Mouse (Mus musculus) MEL (cell line): ENCODE results near the gene Capn9. TPM values are rescaled to one million over a fixed set of nuclear protein-coding genes. Genes with fewer than 3 reads are reported as not detected.

Experiments used
- DNase-seq: peaks from one replicate; pipeline ENCODE4 v3.0.0; 2011; ENCODE audit warnings: low read depth, low spot score
- H3K27ac ChIP-seq: 2 replicates; pipeline ENCODE4 v1.5.1; 2012; ENCODE audit warnings: low read depth, mild to moderate bottlenecking, control low read depth, low read length, moderate library complexity; ENCODE audit not compliant: control insufficient read depth
- H3K27me3 ChIP-seq, 2 experiments: fragments of 150-350 bp in 1 of 2; sonication (generic) in 1 of 2; 2 replicates each; pipeline ENCODE4 v1.6.1; 2012; ENCODE audit warnings: low read length in 2 of 2, mild to moderate bottlenecking in 2 of 2, improper control_type of control experiment in 1 of 2, moderate library complexity in 1 of 2; ENCODE audit not compliant: insufficient read depth in 2 of 2, control insufficient read depth in 1 of 2
- H3K36me3 ChIP-seq, 2 experiments: 2 replicates each; pipeline ENCODE4 v1.6.1; 2012 to 2014; ENCODE audit warnings: low read length in 2 of 2, improper control_type of control experiment in 1 of 2, inconsistent platforms in 1 of 2, mild to moderate bottlenecking in 1 of 2; ENCODE audit not compliant: insufficient read depth in 2 of 2, control insufficient read depth in 1 of 2
- H3K4me1 ChIP-seq, 2 experiments: fragments of 150-350 bp in 1 of 2; sonication (generic) in 1 of 2; 2 replicates each; pipeline ENCODE4 v1.6.1; 2012; ENCODE audit warnings: low read length in 2 of 2, improper control_type of control experiment in 1 of 2, mild to moderate bottlenecking in 1 of 2; ENCODE audit not compliant: insufficient read depth in 2 of 2, control insufficient read depth in 1 of 2
- H3K4me3 ChIP-seq, 2 experiments: fragments of 150-350 bp in 1 of 2; sonication (generic) in 1 of 2; 2 replicates each; pipeline ENCODE4 v1.5.1; 2012; ENCODE audit warnings: low read depth in 2 of 2, low read length in 2 of 2, mild to moderate bottlenecking in 2 of 2, moderate library complexity in 2 of 2, control low read depth in 1 of 2, improper control_type of control experiment in 1 of 2; ENCODE audit not compliant: control insufficient read depth in 1 of 2, insufficient read depth in 1 of 2
- H3K79me2 ChIP-seq: 2 replicates; pipeline ENCODE4 v1.6.1; 2012; ENCODE audit warnings: mild to moderate bottlenecking, low read length, moderate library complexity; ENCODE audit not compliant: control insufficient read depth, poor library complexity, insufficient read depth
- H3K9ac ChIP-seq: 2 replicates; pipeline ENCODE4 v1.6.1; 2012; ENCODE audit warnings: low read depth, mild to moderate bottlenecking, control low read depth, low read length, moderate library complexity; ENCODE audit not compliant: control insufficient read depth, poor library complexity, severe bottlenecking
- H3K9me3 ChIP-seq: fragments of 150-350 bp; sonication (generic); replicated peaks from 2 replicates; pipeline ENCODE4 v1.6.1; 2012; ENCODE audit warnings: mild to moderate bottlenecking, low read length, improper control_type of control experiment, moderate library complexity; ENCODE audit not compliant: insufficient read depth
- BHLHE40 ChIP-seq: IDR thresholded peaks from 2 replicates; pipeline ENCODE4 v1.6.1; 2012; ENCODE audit warnings: low read depth, mild to moderate bottlenecking, inconsistent platforms, low read length, improper control_type of control experiment, borderline replicate concordance
- CHD2 ChIP-seq: IDR thresholded peaks from 2 replicates; pipeline ENCODE4 v1.6.1; 2011; ENCODE audit warnings: low read length, improper control_type of control experiment
- CTCF ChIP-seq, 3 experiments: IDR thresholded peaks in 2 of 3; conservative IDR thresholded peaks in 1 of 3; 2 replicates each; pipeline ENCODE4 v1.5.1; 2011 to 2012; ENCODE audit warnings: low read length in 3 of 3, low read depth in 2 of 3, mild to moderate bottlenecking in 2 of 3, improper control_type of control experiment in 1 of 3, inconsistent platforms in 1 of 3, mixed read lengths in 1 of 3, moderate library complexity in 1 of 3; ENCODE audit not compliant: control insufficient read depth in 1 of 3, insufficient read depth in 1 of 3, poor library complexity in 1 of 3, severe bottlenecking in 1 of 3
- GABPA ChIP-seq: IDR thresholded peaks from 2 replicates; pipeline ENCODE4 v1.6.1; 2012; ENCODE audit warnings: low read depth, mild to moderate bottlenecking, inconsistent platforms, low read length, improper control_type of control experiment, moderate library complexity
- HCFC1 ChIP-seq: IDR thresholded peaks from 2 replicates; pipeline ENCODE4 v1.6.1; 2012; ENCODE audit warnings: low read depth, mild to moderate bottlenecking, inconsistent platforms, low read length, improper control_type of control experiment, moderate library complexity
- MAZ ChIP-seq: IDR thresholded peaks from 2 replicates; pipeline ENCODE4 v1.6.1; 2012; ENCODE audit warnings: low read depth, mild to moderate bottlenecking, inconsistent platforms, low read length, improper control_type of control experiment
- MEF2A ChIP-seq: IDR thresholded peaks from 2 replicates; pipeline ENCODE4 v1.6.1; 2014; ENCODE audit warnings: low read depth, mild to moderate bottlenecking, inconsistent platforms, low read length, improper control_type of control experiment; ENCODE audit not compliant: poor library complexity, insufficient replicate concordance, severe bottlenecking; ENCODE audit errors: extremely low read depth
- MXI1 ChIP-seq: IDR thresholded peaks from 2 replicates; pipeline ENCODE4 v1.6.1; 2011; ENCODE audit warnings: mild to moderate bottlenecking, low read depth, low read length, improper control_type of control experiment
- MYC ChIP-seq: IDR thresholded peaks from 2 replicates; pipeline ENCODE4 v1.6.1; 2011; ENCODE audit warnings: low read depth, mild to moderate bottlenecking, low read length, improper control_type of control experiment, moderate library complexity
- NRF1 ChIP-seq: IDR thresholded peaks from 2 replicates; pipeline ENCODE4 v1.6.1; 2014; ENCODE audit warnings: low read depth, mild to moderate bottlenecking, inconsistent platforms, low read length, improper control_type of control experiment, moderate library complexity; ENCODE audit not compliant: poor library complexity, insufficient read depth, severe bottlenecking
- POLR2AphosphoS2 ChIP-seq: IDR thresholded peaks from 2 replicates; pipeline ENCODE4 v1.6.1; 2011; ENCODE audit warnings: low read length, improper control_type of control experiment
- RAD21 ChIP-seq: IDR thresholded peaks from 2 replicates; pipeline ENCODE4 v1.6.1; 2011; ENCODE audit warnings: mild to moderate bottlenecking, low read depth, low read length, improper control_type of control experiment
- SMC3 ChIP-seq: IDR thresholded peaks from 2 replicates; pipeline ENCODE4 v1.6.1; 2011; ENCODE audit warnings: low read depth, low read length, improper control_type of control experiment
- UBTF ChIP-seq: IDR thresholded peaks from 2 replicates; pipeline ENCODE4 v1.6.1; 2012; ENCODE audit warnings: low read depth, mild to moderate bottlenecking, inconsistent platforms, low read length, improper control_type of control experiment, moderate library complexity, borderline replicate concordance; ENCODE audit not compliant: insufficient read depth
- ZMIZ1 ChIP-seq: IDR thresholded peaks from 2 replicates; pipeline ENCODE4 v1.6.1; 2012; ENCODE audit warnings: low read depth, mild to moderate bottlenecking, inconsistent platforms, low read length, improper control_type of control experiment, moderate library complexity
- ZNF384 ChIP-seq: IDR thresholded peaks from 2 replicates; pipeline ENCODE4 v1.6.1; 2012; ENCODE audit warnings: low read depth, mild to moderate bottlenecking, inconsistent platforms, low read length, improper control_type of control experiment
- polyA plus RNA-seq, 2 experiments: library from polyadenylated mRNA; stranded (reverse) in 1 of 2; unstranded in 1 of 2; fragments of >175 nt in 1 of 2; fragments of >200 nt in 1 of 2; gene quantifications; 2 replicates each; pipeline versions ENCODE4 v1.2.1 to v1.2.4; 2012; ENCODE audit warnings: low replicate concordance in 2 of 2, low read depth in 1 of 2; ENCODE audit not compliant: insufficient read length in 2 of 2, insufficient read depth in 1 of 2, missing spikeins in 1 of 2
- total RNA-seq: library from RNA; depleted of rRNA; stranded (reverse); fragments of 300-350 nt; gene quantifications from 2 replicates; pipeline ENCODE4 v1.2.3, GENCODE M21; 2012

Gene Capn9
- total and polyA plus RNA-seq, 3 experiments: not detected

DNA sequence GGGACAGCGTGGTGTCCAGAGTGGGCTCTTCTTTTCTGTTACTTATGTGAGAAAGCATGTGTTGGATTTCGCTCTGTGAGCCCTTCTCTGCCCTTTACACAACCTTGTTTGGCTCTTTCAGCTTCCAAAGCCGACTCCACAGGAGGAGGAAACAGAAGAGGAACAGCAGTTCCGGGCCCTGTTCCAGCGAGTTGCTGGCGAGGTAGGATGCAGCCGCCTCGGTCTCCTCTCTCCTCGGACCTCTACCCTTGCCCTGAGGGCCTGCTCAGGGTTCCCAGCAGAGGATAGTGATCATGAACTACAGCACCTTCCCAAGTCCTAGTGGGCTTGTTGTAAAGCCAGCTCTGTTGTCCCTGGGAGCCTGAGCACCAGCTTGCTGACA lies 33.1 kb downstream of the Capn9 start:
- H3K4me3 ChIP-seq: no peak overlapping the region
- H3K79me2 ChIP-seq: no peaks in the 10 kb centered on the region
- peak overlapping the region; percentile 13; the same call in 1 of the 2 replicates for H3K9ac ChIP-seq
- no peaks in the 10 kb centered on the region for H3K4me1 ChIP-seq
- H3K9me3 ChIP-seq: no peaks in the 10 kb centered on the region
- H3K27me3 ChIP-seq: peaks cover 5 to 6% of the 10 kb centered on the region in 2 experiments; a peak in 3 of 4 replicates
- no peaks in the 10 kb centered on the region for H3K36me3 ChIP-seq
- TF ChIP-seq CHD2 (no peak), MYC (no peak), CTCF (IDR thresholded peaks at IDR 0.05 in 2 of 3, conservative IDR thresholded peaks at IDR 0.05 in 1 of 3; ENCODE audit: control insufficient read depth in 1 of 3, insufficient read depth in 1 of 3, low read depth in 2 of 3, low read length in 3 of 3, poor library complexity in 1 of 3, severe bottlenecking in 1 of 3) (no peak), HCFC1 (no peak), ZMIZ1 (no peak), RAD21 (no peak), POLR2AphosphoS2 (no peak), ZNF384 (no peak), MAZ (no peak), SMC3 (no peak), BHLHE40 (no peak), UBTF (no peak), GABPA (no peak), NRF1 (no peak), MXI1 (no peak), MEF2A (no peak)
- H3K27ac ChIP-seq: no peak overlapping the region
- DNase-seq: no peak

DNA sequence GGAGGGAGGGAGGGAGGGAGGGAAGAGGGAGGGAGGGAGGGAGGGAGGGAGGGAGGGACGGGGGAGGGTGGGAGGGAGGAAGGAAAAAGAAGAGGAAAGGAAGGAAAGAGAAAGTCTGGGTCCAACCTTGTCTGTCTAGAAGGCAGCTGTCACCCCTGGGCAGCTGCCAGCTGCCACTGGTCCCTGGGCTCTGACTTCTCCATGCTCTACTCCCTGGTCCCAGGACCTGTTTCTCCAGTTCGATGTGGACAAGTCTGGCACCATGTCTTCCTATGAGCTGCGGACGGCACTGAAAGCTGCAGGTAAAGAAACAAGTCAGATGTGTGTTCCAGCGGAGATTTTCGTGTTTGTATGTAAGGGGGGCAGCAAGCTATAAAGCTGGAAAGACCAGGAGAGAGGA lies 38.4 kb downstream of the Capn9 start:
- Histone ChIP-seq H3K9ac (no peak overlapping the region), H3K27me3 (peaks cover 0 to 3% of the 10 kb centered on the region in 2 experiments; a peak in 2 of 4 replicates), H3K4me3 (no peak overlapping the region), H3K79me2 (no peaks in the 10 kb centered on the region), H3K27ac (no peak overlapping the region), H3K9me3 (no peaks in the 10 kb centered on the region), H3K36me3 (no peaks in the 10 kb centered on the region), H3K4me1 (no peaks in the 10 kb centered on the region)
- TF ChIP-seq MYC: no peak
- no peak for DNase-seq
